Mouse (Mus musculus) right cerebral cortex, adult 2 months (tissue): ENCODE results near the gene Gm9125.
"Not testable (repeated sequence)": the region's sequence is repeated elsewhere in the genome, so short reads cannot be mapped to it uniquely, and the experiment has no call there.

Experiments
- DNase-seq, 2 experiments: peaks; one replicate each; pipeline ENCODE4 v3.0.0; 2021 to 2022; ENCODE audit warnings: low spot score in 2 of 2

Gm9125 gene

DNA sequence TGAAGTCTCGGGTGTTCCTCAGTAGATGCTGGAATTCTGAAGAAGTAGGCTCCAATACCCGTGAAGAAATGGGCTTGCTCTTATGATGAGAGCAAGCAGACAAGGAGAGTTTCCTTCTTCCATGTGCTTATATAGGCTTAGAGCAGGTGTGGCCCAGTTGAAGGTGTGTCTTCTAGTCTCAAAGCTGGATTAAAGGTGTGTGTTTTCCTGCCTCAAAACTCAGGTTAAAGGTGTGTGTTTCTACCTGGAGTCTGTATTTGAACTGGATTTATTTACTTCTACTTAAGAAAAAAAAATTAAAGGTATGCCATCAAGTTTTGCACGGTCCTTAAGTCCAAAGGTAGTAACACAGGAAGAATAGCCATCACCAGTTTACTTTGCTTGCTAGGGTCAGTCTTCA, at the start of gene Gm9125:
Gene Gm9125, minus strand, starts transcription at position 101 of the 400 bp plus-strand sequence.
- DNase-seq: not testable (repeated sequence)

DNA sequence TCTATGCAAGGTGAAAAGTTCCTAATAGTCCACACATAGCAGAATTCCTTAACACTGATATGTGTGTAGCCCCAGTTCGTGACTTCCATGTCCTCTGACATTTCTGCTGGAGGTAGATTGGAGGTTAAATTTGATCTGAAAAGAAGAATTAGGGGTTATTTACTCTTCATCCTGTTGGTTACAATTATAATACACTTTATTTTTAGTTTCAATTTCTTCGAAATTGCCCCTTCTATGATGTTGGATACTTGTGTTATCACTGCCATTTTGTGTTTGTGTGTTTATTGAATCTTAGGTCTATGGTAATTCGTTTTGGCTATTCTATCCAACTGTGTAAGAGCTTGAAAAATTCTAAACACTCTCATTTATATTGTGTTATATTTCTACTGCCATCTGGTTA, 17.9 kb upstream of the Gm9125 start, which contains the start of gene Gm10697:
Gene Gm10697, minus strand, starts transcription at position 101 of the 400 bp plus-strand sequence.
- DNase-seq: not testable (repeated sequence)

DNA sequence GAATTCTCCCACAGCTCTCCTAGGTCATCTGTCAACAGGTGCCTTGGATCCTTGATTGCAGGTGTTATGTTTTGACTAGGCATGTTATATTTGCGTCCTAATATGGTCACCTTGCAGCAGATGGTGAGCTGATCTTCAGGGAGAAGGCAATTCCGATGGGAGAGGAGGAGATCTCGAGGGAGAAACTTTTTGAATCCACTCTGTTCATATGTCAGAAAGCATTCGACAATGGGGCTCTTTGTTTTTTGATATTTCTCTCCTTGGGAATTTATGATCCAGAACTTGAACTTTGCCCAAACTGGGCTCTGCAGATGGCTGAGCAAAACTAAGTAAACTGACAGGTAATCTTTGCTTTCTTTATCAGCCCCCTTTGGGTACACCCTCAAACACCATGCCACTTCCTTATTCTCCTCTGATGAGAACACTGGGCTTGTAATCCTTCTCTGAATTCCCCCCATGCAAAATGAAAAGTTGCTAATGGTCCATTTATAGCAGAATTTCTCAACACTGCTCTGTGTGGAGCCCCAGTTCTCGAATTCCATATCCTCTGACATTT, 5.0 kb downstream of the Gm9125 start:
- not testable (repeated sequence) for DNase-seq

DNA sequence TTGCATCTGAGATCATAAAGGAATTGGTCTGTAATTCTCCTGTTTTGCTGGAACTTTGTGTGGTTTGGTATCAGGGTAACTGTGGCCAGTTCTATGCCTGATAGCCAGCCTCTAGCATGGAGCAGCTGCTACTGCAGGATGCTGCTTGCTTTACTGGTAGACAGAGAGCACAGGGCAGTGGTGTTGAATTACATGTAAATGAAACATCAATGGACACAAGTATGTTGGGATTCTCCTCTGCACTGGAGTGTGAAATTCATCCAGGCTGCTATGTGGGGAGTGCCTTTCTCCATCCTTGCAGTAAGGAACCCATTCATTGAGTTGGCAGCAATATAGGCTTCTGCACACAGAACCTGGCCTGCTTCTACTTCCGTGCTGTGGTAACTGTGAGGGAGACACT, 16.4 kb downstream of the Gm9125 start:
- DNase-seq: not testable (repeated sequence)

DNA sequence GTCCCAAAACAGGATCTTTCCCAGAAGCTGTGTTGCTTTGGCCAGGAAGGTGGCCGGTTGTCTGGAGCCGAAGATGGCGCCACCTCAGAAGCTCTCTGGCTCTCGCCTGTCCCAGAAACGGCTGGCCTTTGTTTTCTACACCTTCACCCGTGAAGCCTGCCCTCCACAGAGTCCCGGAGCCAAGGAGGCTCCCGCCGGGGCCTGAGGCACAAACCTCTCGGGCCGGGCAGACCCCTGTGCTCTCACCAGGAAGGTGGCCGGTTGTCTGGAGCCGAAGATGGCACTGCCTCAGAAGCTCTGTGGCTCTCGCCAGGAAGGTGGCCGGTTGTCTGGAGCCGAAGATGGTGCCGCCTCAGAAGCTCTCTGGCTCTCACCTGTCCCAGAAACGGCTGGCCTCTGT, 20.3 kb downstream of the Gm9125 start:
- not testable (repeated sequence) for DNase-seq
